Mouse (Mus musculus): ENCODE data around the gene Tmem231. TPM values are rescaled to one million over a fixed set of nuclear protein-coding genes. Genes with fewer than 3 reads are reported as not detected.
A peak's percentile ranks its signal among the peaks of the same experiment; 100 is the strongest.
"Not testable (repeated sequence)": the region's sequence is repeated elsewhere in the genome, so short reads cannot be mapped to it uniquely, and the experiment has no call there.

Gene Tmem231
- polyA plus RNA-seq, 1 experiment from 2014 or later, result 20.2 TPM

- Histone ChIP-seq H3K4me1 (peaks cover 20% of the 10 kb centered on the region), H3K27me3 (replicated peaks; ENCODE audit: low read depth, poor library complexity, severe bottlenecking) (no peaks in the 10 kb centered on the region), H3K9me3 (no peaks in the 10 kb centered on the region), H3K4me3 (peak overlapping the region; percentile 100), H3K36me3 (replicated peaks) (peaks cover 43% of the 10 kb centered on the region), H3K27ac (replicated peaks) (peak overlapping the region; percentile 90)
- WGBS, result under 1% methylated on average over 23 of the region's 23 CpGs
- DNase-seq (ENCODE audit: low spot score), result peak; percentile 72
Measured at GRCm38 (mm10) chr8:111941101-111941454, 7.4 kb upstream of the Tmem231 start.

DNA sequence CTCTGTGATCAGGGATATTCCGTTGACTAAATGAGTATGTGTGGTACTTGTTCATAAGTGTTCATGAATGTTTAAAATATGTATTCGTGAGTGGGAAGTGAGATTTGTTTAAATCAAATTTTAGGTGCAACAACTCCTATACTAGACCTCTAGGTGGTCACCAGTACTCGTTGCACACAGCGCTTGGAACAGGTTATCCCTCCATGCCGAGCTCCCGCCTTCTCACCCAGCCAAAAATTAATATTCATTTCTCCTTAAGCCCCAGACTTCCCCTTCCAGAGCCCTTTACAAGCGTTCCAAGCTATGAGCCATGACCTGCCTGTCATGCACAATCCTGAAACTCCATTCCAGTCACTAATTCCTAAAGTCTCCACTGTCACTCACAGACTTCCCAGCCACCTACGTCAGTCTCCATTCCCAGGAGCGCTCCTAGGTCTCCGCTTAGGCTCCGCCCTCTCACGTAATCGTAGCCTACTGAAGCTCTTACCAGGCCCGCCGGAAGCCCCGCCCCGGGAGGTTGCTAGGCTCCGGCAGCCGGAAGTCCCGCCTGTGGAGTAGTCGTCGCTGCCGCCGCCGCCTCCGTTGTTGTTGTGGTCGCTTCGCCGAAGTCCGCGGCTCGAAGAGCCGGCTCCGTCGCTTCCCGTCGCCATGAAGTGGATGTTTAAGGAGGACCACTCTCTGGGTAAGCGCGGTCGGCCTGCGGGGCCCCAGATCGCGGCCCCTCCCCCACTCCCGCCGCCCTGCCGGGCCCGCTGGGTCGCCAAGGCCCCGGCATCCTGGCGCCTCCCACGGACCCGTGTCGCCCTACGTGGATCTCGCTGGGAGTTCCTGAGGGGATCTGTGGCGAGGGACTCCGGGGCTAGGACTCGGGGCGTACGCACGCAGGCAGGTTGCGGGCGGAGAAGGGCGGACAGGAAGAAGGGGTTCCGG lies 6.8 kb upstream of the Tmem231 start, which contains the start of gene Gabarapl2:
Gene Gabarapl2 (plus strand): TSS at position 533 of the 930 bp plus-strand sequence.
- peak; percentile 98 for DNase-seq (ENCODE audit: low spot score)
- H3K4me1 ChIP-seq, result peaks cover 20% of the 10 kb centered on the region
- H3K36me3 ChIP-seq (replicated peaks), result peaks cover 37% of the 10 kb centered on the region
- H3K27me3 ChIP-seq (replicated peaks; ENCODE audit: low read depth, poor library complexity, severe bottlenecking), result no peaks in the 10 kb centered on the region
- H3K4me3 ChIP-seq, result peak within 1 kb of the TSS; percentile 100
- H3K9me3 ChIP-seq, result no peaks in the 10 kb centered on the region
- WGBS, result under 1% methylated on average over 65 of the region's 65 CpGs
- H3K27ac ChIP-seq (replicated peaks), result peak within 1 kb of the TSS; percentile 90

DNA sequence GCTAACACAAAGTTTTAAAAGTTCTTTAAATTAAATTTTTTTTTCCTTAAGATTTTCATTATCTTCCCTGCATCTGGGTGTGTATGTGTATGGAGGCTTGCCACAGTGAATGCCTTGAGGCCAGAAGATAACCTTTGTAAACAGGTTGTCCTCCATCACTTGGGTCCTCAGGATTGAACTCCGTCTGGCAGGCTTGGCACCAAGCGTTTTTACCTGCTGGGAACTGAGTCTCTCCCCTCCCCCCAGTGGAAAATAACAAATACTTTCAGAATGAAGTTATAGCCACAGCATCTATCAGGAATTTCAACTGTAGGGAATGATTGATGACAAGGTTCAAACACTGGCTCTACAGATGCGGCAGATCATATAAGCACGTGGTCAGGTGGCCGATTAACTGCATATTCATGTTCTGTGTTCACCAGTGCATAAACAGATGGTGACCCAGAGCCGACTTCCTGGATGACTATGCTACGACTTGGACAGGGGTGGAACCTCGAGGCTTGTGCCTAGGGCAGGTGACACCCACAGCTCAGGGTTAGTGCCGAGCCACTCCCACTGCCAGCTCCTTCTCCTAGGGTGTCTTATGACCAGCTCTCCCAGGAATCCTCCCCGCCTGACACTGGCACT lies 5.9 kb upstream of the Tmem231 start:
- H3K4me1 ChIP-seq, result peaks cover 20% of the 10 kb centered on the region
- peak; percentile 27 for DNase-seq (ENCODE audit: low spot score)
- no peaks in the 10 kb centered on the region for H3K9me3 ChIP-seq
- peak overlapping the region; percentile 90; the same call in 1 of the 2 replicates for H3K27ac ChIP-seq (replicated peaks)
- H3K4me3 ChIP-seq, result peak overlapping the region; percentile 100
- H3K27me3 ChIP-seq (replicated peaks; ENCODE audit: low read depth, poor library complexity, severe bottlenecking), result no peaks in the 10 kb centered on the region
- H3K36me3 ChIP-seq (replicated peaks), result peaks cover 29% of the 10 kb centered on the region
- WGBS, result 11% methylated on average over 10 of the region's 10 CpGs

GRCm38 (mm10) chr8:111938076-111938985 lies 4.7 kb upstream of the Tmem231 start:
- not testable (repeated sequence) for H3K27ac ChIP-seq (replicated peaks); H3K9me3 ChIP-seq; DNase-seq (ENCODE audit: low spot score); H3K27me3 ChIP-seq (replicated peaks; ENCODE audit: low read depth, poor library complexity, severe bottlenecking); H3K4me3 ChIP-seq
- Histone ChIP-seq H3K36me3 (replicated peaks) (peaks cover 16% of the 10 kb centered on the region), H3K4me1 (peaks cover 29% of the 10 kb centered on the region)
- WGBS, result 87% methylated on average over 9 of the region's 9 CpGs

DNA sequence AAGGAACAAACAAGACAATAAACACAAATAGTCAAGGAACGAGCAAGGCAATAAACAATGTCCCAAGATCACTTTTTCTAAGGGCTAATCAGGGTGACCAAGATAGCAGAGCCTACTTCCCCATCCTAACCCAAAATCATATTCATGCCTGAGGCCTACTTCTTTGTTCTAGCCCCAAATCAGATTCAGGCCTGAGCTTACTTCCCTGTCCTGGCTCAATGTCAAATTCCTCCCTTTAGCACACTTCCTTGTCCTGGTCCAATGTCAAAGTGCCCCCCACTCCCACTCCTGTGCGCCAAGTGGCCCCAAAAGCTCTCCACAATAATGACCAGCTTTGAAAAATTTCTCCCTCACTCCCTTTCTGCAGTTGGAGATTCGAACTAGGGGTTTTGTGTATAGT lies 3.5 kb upstream of the Tmem231 start:
- H3K27me3 ChIP-seq (replicated peaks; ENCODE audit: low read depth, poor library complexity, severe bottlenecking), result no peaks in the 10 kb centered on the region
- no peak for DNase-seq (ENCODE audit: low spot score)
- peaks cover 4% of the 10 kb centered on the region for H3K36me3 ChIP-seq (replicated peaks)
- no peak overlapping the region for H3K27ac ChIP-seq (replicated peaks)
- no peak overlapping the region for H3K4me3 ChIP-seq
- H3K4me1 ChIP-seq, result peaks cover 39% of the 10 kb centered on the region
- 80% methylated on average over 3 of the region's 3 CpGs for WGBS
- no peaks in the 10 kb centered on the region for H3K9me3 ChIP-seq

- 0 out of 2 replicates have a peak overlapping the region, but pooled peaks have one; percentile 86 for H3K4me3 ChIP-seq
- no peak overlapping the region for H3K27ac ChIP-seq (replicated peaks)
- no peaks in the 10 kb centered on the region for H3K27me3 ChIP-seq (replicated peaks; ENCODE audit: low read depth, poor library complexity, severe bottlenecking)
- WGBS, result 83% methylated on average over 2 of the region's 2 CpGs
- no peaks in the 10 kb centered on the region for H3K9me3 ChIP-seq
- no peaks in the 10 kb centered on the region; the same call in 1 of the 2 replicates for H3K36me3 ChIP-seq (replicated peaks)
- H3K4me1 ChIP-seq, result peaks cover 29% of the 10 kb centered on the region
- DNase-seq (ENCODE audit: low spot score), result no peak
Measured at GRCm38 (mm10) chr8:111934201-111934600, 520 bp upstream of the Tmem231 start.

DNA sequence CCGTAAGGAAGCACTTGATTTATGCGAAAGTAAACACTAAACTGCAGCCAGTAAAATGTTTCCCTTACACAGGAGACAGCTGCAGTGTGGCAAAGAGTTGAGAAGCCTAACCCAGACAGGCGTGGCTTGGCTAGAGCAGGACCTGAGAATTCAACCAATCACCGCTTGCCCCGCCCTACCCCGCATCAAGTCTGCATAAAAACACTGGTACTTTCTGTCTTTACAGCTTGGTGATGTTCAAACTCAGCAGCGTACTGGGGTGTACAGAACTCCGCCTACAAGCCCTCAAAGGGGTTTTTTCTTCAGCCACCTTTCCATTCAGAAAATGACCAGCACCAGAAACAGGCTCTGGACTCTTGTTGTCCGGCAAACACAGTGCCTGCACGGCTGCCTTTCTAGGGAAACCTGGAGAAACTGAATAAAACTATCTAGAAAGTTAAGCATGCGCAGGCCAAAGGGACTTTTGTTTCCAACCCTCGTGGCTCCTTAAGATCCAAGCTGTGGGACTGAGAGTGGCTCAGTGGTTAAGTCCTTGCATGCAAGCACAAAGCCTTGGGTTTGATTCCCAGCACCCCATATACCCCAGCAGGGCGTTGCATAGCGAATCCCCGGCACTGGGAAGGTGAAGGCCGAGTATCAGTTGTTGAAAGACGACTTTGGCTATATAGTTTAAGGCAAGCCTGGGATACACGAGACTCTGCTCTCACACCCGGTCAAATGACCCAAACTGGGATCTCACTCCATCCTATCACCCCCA lies 923 bp downstream of the Tmem231 start:
- Histone ChIP-seq H3K27me3 (replicated peaks; ENCODE audit: low read depth, poor library complexity, severe bottlenecking) (no peaks in the 10 kb centered on the region), H3K4me1 (peaks cover 29% of the 10 kb centered on the region), H3K36me3 (replicated peaks) (no peaks in the 10 kb centered on the region; the same call in 1 of the 2 replicates), H3K9me3 (no peaks in the 10 kb centered on the region), H3K27ac (replicated peaks) (peak overlapping the region; percentile 94), H3K4me3 (peak overlapping the region; percentile 86)
- DNase-seq (ENCODE audit: low spot score), result peak; percentile 72
- WGBS, result 31% methylated on average over 19 of the region's 19 CpGs

DNA sequence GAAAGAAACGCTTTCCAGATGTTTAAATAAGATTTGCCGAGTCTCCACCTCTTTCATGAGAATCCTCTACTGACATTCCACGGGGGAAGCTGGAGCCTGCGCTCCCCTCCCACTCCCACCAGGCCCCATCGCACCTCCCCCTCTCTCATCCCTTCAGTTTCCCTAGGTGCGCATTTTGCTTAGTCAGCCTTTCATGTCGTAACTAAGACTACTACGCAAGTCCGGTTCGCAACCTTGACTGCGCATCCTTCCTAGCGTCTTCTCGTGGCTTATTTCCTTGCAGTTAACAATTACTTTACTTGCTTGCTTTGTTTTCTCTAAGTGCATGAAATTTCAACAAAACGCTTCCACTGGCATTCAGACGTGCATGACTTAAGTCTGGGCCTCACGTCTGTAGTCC lies 2.0 kb downstream of the Tmem231 start:
- DNase-seq (ENCODE audit: low spot score), result no peak
- no peaks in the 10 kb centered on the region for H3K9me3 ChIP-seq

GRCm38 (mm10) chr8:111929648-111930344 lies 3.9 kb downstream of the Tmem231 start:
- Histone ChIP-seq H3K9me3 (no peaks in the 10 kb centered on the region), H3K36me3 (replicated peaks) (peaks cover 3% of the 10 kb centered on the region; the same call in 1 of the 2 replicates), H3K27me3 (replicated peaks; ENCODE audit: low read depth, poor library complexity, severe bottlenecking) (no peaks in the 10 kb centered on the region), H3K27ac (replicated peaks) (no peak overlapping the region), H3K4me3 (no peak overlapping the region), H3K4me1 (peaks cover 29% of the 10 kb centered on the region)
- DNase-seq (ENCODE audit: low spot score), result no peak
- WGBS, result 72% methylated on average over 8 of the region's 8 CpGs

More for the DNA sequence above, 2.0 kb downstream of the Tmem231 start:
- no peaks in the 10 kb centered on the region for H3K27me3 ChIP-seq (replicated peaks; ENCODE audit: low read depth, poor library complexity, severe bottlenecking)
- no peak overlapping the region for H3K4me3 ChIP-seq
- peaks cover 3% of the 10 kb centered on the region; the same call in 1 of the 2 replicates for H3K36me3 ChIP-seq (replicated peaks)
- WGBS, result 75% methylated on average over 16 of the region's 16 CpGs
- peaks cover 29% of the 10 kb centered on the region for H3K4me1 ChIP-seq
- H3K27ac ChIP-seq (replicated peaks), result no peak overlapping the region

DNA sequence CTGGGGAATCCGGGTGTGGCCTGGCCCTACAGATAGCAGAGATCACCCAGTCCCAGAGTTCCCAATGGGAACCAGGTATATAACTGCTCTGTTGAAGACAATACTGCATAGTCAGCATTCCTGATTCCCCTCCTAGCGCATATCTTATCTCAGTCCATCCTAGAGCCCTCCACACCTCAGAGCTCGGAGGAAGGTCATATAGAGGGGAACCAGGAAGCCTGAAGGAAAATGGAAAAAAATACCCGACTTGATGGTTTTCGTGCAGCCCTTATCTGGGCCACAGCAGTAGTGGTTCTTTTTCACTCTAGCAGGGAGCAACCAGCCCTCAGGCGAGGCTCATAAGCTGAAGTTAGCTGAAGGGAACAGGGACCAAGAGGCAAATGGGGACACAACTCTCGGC lies 8.7 kb downstream of the Tmem231 start:
- H3K27ac ChIP-seq (replicated peaks), result no peak overlapping the region
- no peaks in the 10 kb centered on the region for H3K27me3 ChIP-seq (replicated peaks; ENCODE audit: low read depth, poor library complexity, severe bottlenecking)
- H3K4me1 ChIP-seq, result no peaks in the 10 kb centered on the region
- H3K9me3 ChIP-seq, result no peaks in the 10 kb centered on the region
- 84% methylated on average over 7 of the region's 7 CpGs for WGBS
- H3K36me3 ChIP-seq (replicated peaks), result peaks cover 3% of the 10 kb centered on the region; the same call in 1 of the 2 replicates
- H3K4me3 ChIP-seq, result no peak overlapping the region
- no peak for DNase-seq (ENCODE audit: low spot score)

GRCm38 (mm10) chr8:111923383-111923804 lies 10.3 kb downstream of the Tmem231 start:
- DNase-seq (ENCODE audit: low spot score), result peak; percentile 34
- H3K27me3 ChIP-seq (replicated peaks; ENCODE audit: low read depth, poor library complexity, severe bottlenecking), result no peaks in the 10 kb centered on the region
- H3K36me3 ChIP-seq (replicated peaks), result peaks cover 10% of the 10 kb centered on the region
- no peak overlapping the region; the same call in 1 of the 2 replicates for H3K27ac ChIP-seq (replicated peaks)
- WGBS, result 36% methylated on average over 10 of the region's 10 CpGs
- H3K9me3 ChIP-seq, result no peaks in the 10 kb centered on the region
- H3K4me3 ChIP-seq, result no peak overlapping the region
- H3K4me1 ChIP-seq, result no peaks in the 10 kb centered on the region
